Mouse (Mus musculus) bone marrow, adult 2 months (tissue): ENCODE measurements around the gene Smpd4.

Experiments
- CTCF ChIP-seq: fragments of 200-500 bp; IDR thresholded peaks from 2 replicates; pipeline ENCODE4 v1.5.1; 2011; ENCODE audit warnings: low read length, control low read depth; ENCODE audit not compliant: control insufficient read depth, insufficient read depth
- POLR2A ChIP-seq: fragments of 200-500 bp; IDR thresholded peaks from 2 replicates; pipeline ENCODE4 v1.6.1; 2011; ENCODE audit warnings: low read depth, mild to moderate bottlenecking, control low read depth, low read length, borderline replicate concordance; ENCODE audit not compliant: control insufficient read depth

- no peak for TF ChIP-seq CTCF
- TF ChIP-seq POLR2A, result no peak
Observed at GRCm38 (mm10) chr16:17665568-17665967, 46.4 kb downstream of the Smpd4 start.
